Mouse (Mus musculus): Measurements from ENCODE around the gene Ccnyl1. TPM values are rescaled to one million over a fixed set of nuclear protein-coding genes. Genes with fewer than 3 reads are reported as not detected.

Ccnyl1 gene
- polyA plus RNA-seq, 1 experiment from 2014 or later, result 0.61 TPM

- WGBS (ENCODE audit: insufficient replicate concordance), result 17% methylated on average over 9 of the region's 9 CpGs
- no peak for ATAC-seq (ENCODE audit: low read depth)
- H3K4me3 ChIP-seq (ENCODE audit: low read depth, low read length), result peak overlapping the region; percentile 64
- H3K9ac ChIP-seq (ENCODE audit: low read depth, low read length), result peak overlapping the region; percentile 59
- peak overlapping the region; percentile 74 for H3K4me2 ChIP-seq (ENCODE audit: low read depth, low read length)
- no peak overlapping the region; the same call in 1 of the 2 replicates for H3K27ac ChIP-seq (ENCODE audit: low read length)
- H3K4me1 ChIP-seq (ENCODE audit: control insufficient read depth, low read depth, low read length), result peaks cover 11% of the 10 kb centered on the region
- H3K36me3 ChIP-seq (ENCODE audit: control insufficient read depth, insufficient read depth), result no peaks in the 10 kb centered on the region; the same call in 1 of the 2 replicates
- H3K9me3 ChIP-seq (replicated peaks; ENCODE audit: control insufficient read depth, low read length), result no peaks in the 10 kb centered on the region
- H3K27me3 ChIP-seq (ENCODE audit: control insufficient read depth, insufficient read depth, low read depth, low read length), result no peaks in the 10 kb centered on the region
Observed at GRCm38 (mm10) chr1:64689561-64690212, 568 bp upstream of the Ccnyl1 start.

GRCm38 (mm10) chr1:64691121-64691551 is 881 bp downstream of the Ccnyl1 start:
- Histone ChIP-seq H3K4me1 (ENCODE audit: control insufficient read depth, low read depth, low read length) (peaks cover 11% of the 10 kb centered on the region), H3K36me3 (ENCODE audit: control insufficient read depth, insufficient read depth) (no peaks in the 10 kb centered on the region; the same call in 1 of the 2 replicates), H3K4me2 (ENCODE audit: low read depth, low read length) (peak overlapping the region; percentile 96), H3K9me3 (replicated peaks; ENCODE audit: control insufficient read depth, low read length) (no peaks in the 10 kb centered on the region), H3K4me3 (ENCODE audit: low read depth, low read length) (peak overlapping the region; percentile 81), H3K27me3 (ENCODE audit: control insufficient read depth, insufficient read depth, low read depth, low read length) (no peaks in the 10 kb centered on the region), H3K27ac (ENCODE audit: low read length) (peak overlapping the region; percentile 62), H3K9ac (ENCODE audit: low read depth, low read length) (peak overlapping the region; percentile 84)
- WGBS (ENCODE audit: insufficient replicate concordance), result under 1% methylated on average over 49 of the region's 55 CpGs
- peak; percentile 3 for ATAC-seq (ENCODE audit: low read depth)

- H3K4me2 ChIP-seq (ENCODE audit: low read depth, low read length), result peak overlapping the region; percentile 96
- no peaks in the 10 kb centered on the region for H3K9me3 ChIP-seq (replicated peaks; ENCODE audit: control insufficient read depth, low read length)
- peak overlapping the region; percentile 84 for H3K9ac ChIP-seq (ENCODE audit: low read depth, low read length)
- H3K4me3 ChIP-seq (ENCODE audit: low read depth, low read length), result peak overlapping the region; percentile 81
- no peaks in the 10 kb centered on the region for H3K27me3 ChIP-seq (ENCODE audit: control insufficient read depth, insufficient read depth, low read depth, low read length)
- H3K36me3 ChIP-seq (ENCODE audit: control insufficient read depth, insufficient read depth), result no peaks in the 10 kb centered on the region; the same call in 1 of the 2 replicates
- peak overlapping the region; percentile 62; the same call in 1 of the 2 replicates for H3K27ac ChIP-seq (ENCODE audit: low read length)
- 6% methylated on average over 9 of the region's 9 CpGs for WGBS (ENCODE audit: insufficient replicate concordance)
- no peak for ATAC-seq (ENCODE audit: low read depth)
- H3K4me1 ChIP-seq (ENCODE audit: control insufficient read depth, low read depth, low read length), result peaks cover 11% of the 10 kb centered on the region
Observed at GRCm38 (mm10) chr1:64691581-64691980, 1.3 kb downstream of the Ccnyl1 start.

GRCm38 (mm10) chr1:64695156-64695555 is 4.9 kb downstream of the Ccnyl1 start:
- no peaks in the 10 kb centered on the region for H3K27me3 ChIP-seq (ENCODE audit: control insufficient read depth, insufficient read depth, low read depth, low read length)
- H3K9me3 ChIP-seq (replicated peaks; ENCODE audit: control insufficient read depth, low read length), result no peaks in the 10 kb centered on the region
- H3K27ac ChIP-seq (ENCODE audit: low read length), result no peak overlapping the region
- H3K4me1 ChIP-seq (ENCODE audit: control insufficient read depth, low read depth, low read length), result peaks cover 5% of the 10 kb centered on the region; the same call in 1 of the 2 replicates
- H3K36me3 ChIP-seq (ENCODE audit: control insufficient read depth, insufficient read depth), result no peaks in the 10 kb centered on the region
- H3K4me2 ChIP-seq (ENCODE audit: low read depth, low read length), result no peak overlapping the region
- no peak overlapping the region for H3K4me3 ChIP-seq (ENCODE audit: low read depth, low read length)
- no peak for ATAC-seq (ENCODE audit: low read depth)
- H3K9ac ChIP-seq (ENCODE audit: low read depth, low read length), result no peak overlapping the region
- 72% methylated on average over 3 of the region's 3 CpGs for WGBS (ENCODE audit: insufficient replicate concordance)

GRCm38 (mm10) chr1:64701780-64702179 is 11.5 kb downstream of the Ccnyl1 start:
- 63% methylated on average over 3 of the region's 3 CpGs for WGBS (ENCODE audit: insufficient replicate concordance)

GRCm38 (mm10) chr1:64705230-64705629 is 15.0 kb downstream of the Ccnyl1 start:
- no peak overlapping the region for H3K4me2 ChIP-seq (ENCODE audit: low read depth, low read length)
- no peaks in the 10 kb centered on the region for H3K27me3 ChIP-seq (ENCODE audit: control insufficient read depth, insufficient read depth, low read depth, low read length)
- H3K36me3 ChIP-seq (ENCODE audit: control insufficient read depth, insufficient read depth), result no peaks in the 10 kb centered on the region
- no peaks in the 10 kb centered on the region; the same call in 1 of the 2 replicates for H3K4me1 ChIP-seq (ENCODE audit: control insufficient read depth, low read depth, low read length)
- H3K9ac ChIP-seq (ENCODE audit: low read depth, low read length), result no peak overlapping the region
- no peak overlapping the region for H3K27ac ChIP-seq (ENCODE audit: low read length)
- ATAC-seq (ENCODE audit: low read depth), result peak; percentile 50; the same call in 1 of the 2 replicates
- H3K4me3 ChIP-seq (ENCODE audit: low read depth, low read length), result no peak overlapping the region
- H3K9me3 ChIP-seq (replicated peaks; ENCODE audit: control insufficient read depth, low read length), result no peaks in the 10 kb centered on the region
- 32% methylated on average over 6 of the region's 6 CpGs for WGBS (ENCODE audit: insufficient replicate concordance)

More at GRCm38 (mm10) chr1:64701780-64702179, 11.5 kb downstream of the Ccnyl1 start:
- no peak for ATAC-seq (ENCODE audit: low read depth)
- no peaks in the 10 kb centered on the region; the same call in 1 of the 2 replicates for H3K4me1 ChIP-seq (ENCODE audit: control insufficient read depth, low read depth, low read length)
- no peak overlapping the region for H3K4me2 ChIP-seq (ENCODE audit: low read depth, low read length)
- no peaks in the 10 kb centered on the region for H3K36me3 ChIP-seq (ENCODE audit: control insufficient read depth, insufficient read depth)
- no peak overlapping the region for H3K9ac ChIP-seq (ENCODE audit: low read depth, low read length)
- no peaks in the 10 kb centered on the region for H3K27me3 ChIP-seq (ENCODE audit: control insufficient read depth, insufficient read depth, low read depth, low read length)
- no peak overlapping the region for H3K27ac ChIP-seq (ENCODE audit: low read length)
- H3K4me3 ChIP-seq (ENCODE audit: low read depth, low read length), result no peak overlapping the region
- H3K9me3 ChIP-seq (replicated peaks; ENCODE audit: control insufficient read depth, low read length), result no peaks in the 10 kb centered on the region

- WGBS (ENCODE audit: insufficient replicate concordance), result 45% methylated on average over 2 of the region's 2 CpGs
- Histone ChIP-seq H3K9ac (ENCODE audit: low read depth, low read length) (no peak overlapping the region), H3K9me3 (replicated peaks; ENCODE audit: control insufficient read depth, low read length) (no peaks in the 10 kb centered on the region), H3K27me3 (ENCODE audit: control insufficient read depth, insufficient read depth, low read depth, low read length) (no peaks in the 10 kb centered on the region), H3K27ac (ENCODE audit: low read length) (no peak overlapping the region), H3K4me2 (ENCODE audit: low read depth, low read length) (no peak overlapping the region), H3K4me3 (ENCODE audit: low read depth, low read length) (no peak overlapping the region), H3K4me1 (ENCODE audit: control insufficient read depth, low read depth, low read length) (no peaks in the 10 kb centered on the region; the same call in 1 of the 2 replicates), H3K36me3 (ENCODE audit: control insufficient read depth, insufficient read depth) (no peaks in the 10 kb centered on the region)
- ATAC-seq (ENCODE audit: low read depth), result peak; percentile 51; the same call in 1 of the 2 replicates
Observed at GRCm38 (mm10) chr1:64706610-64707009, 16.4 kb downstream of the Ccnyl1 start.

- no peak overlapping the region for H3K4me3 ChIP-seq (ENCODE audit: low read depth, low read length)
- no peaks in the 10 kb centered on the region for H3K27me3 ChIP-seq (ENCODE audit: control insufficient read depth, insufficient read depth, low read depth, low read length)
- no peak overlapping the region for H3K9ac ChIP-seq (ENCODE audit: low read depth, low read length)
- H3K4me2 ChIP-seq (ENCODE audit: low read depth, low read length), result no peak overlapping the region
- H3K27ac ChIP-seq (ENCODE audit: low read length), result no peak overlapping the region
- no peaks in the 10 kb centered on the region; the same call in 1 of the 2 replicates for H3K4me1 ChIP-seq (ENCODE audit: control insufficient read depth, low read depth, low read length)
- no peaks in the 10 kb centered on the region for H3K9me3 ChIP-seq (replicated peaks; ENCODE audit: control insufficient read depth, low read length)
- no peak for ATAC-seq (ENCODE audit: low read depth)
- 11% methylated on average over 2 of the region's 2 CpGs for WGBS (ENCODE audit: insufficient replicate concordance)
- H3K36me3 ChIP-seq (ENCODE audit: control insufficient read depth, insufficient read depth), result no peaks in the 10 kb centered on the region
Observed at GRCm38 (mm10) chr1:64709891-64710290, 19.6 kb downstream of the Ccnyl1 start.

GRCm38 (mm10) chr1:64712006-64712760 is 21.9 kb downstream of the Ccnyl1 start:
- Histone ChIP-seq H3K4me3 (ENCODE audit: low read depth, low read length) (no peak overlapping the region), H3K36me3 (ENCODE audit: control insufficient read depth, insufficient read depth) (no peaks in the 10 kb centered on the region), H3K4me2 (ENCODE audit: low read depth, low read length) (no peak overlapping the region), H3K27me3 (ENCODE audit: control insufficient read depth, insufficient read depth, low read depth, low read length) (no peaks in the 10 kb centered on the region), H3K4me1 (ENCODE audit: control insufficient read depth, low read depth, low read length) (peaks cover 5% of the 10 kb centered on the region), H3K9me3 (replicated peaks; ENCODE audit: control insufficient read depth, low read length) (no peaks in the 10 kb centered on the region), H3K9ac (ENCODE audit: low read depth, low read length) (no peak overlapping the region), H3K27ac (ENCODE audit: low read length) (no peak overlapping the region)
- WGBS (ENCODE audit: insufficient replicate concordance), result 72% methylated on average over 14 of the region's 14 CpGs
- no peak for ATAC-seq (ENCODE audit: low read depth)
